Mouse (Mus musculus): Measurements from ENCODE around the gene Igfbp7. TPM values are rescaled to one million over a fixed set of nuclear protein-coding genes. Genes with fewer than 3 reads are reported as not detected.

The Igfbp7 gene
- polyA plus RNA-seq, 1 experiment: 4,855 TPM

- TF ChIP-seq POLR2A (IDR thresholded peaks at IDR 0.05; ENCODE audit: low read depth, low read length) (no peak), CTCF (conservative IDR thresholded peaks at IDR 0.05; ENCODE audit: insufficient read depth, insufficient read length, low read depth, low read length) (no peak)
- H3K4me1 ChIP-seq (ENCODE audit: control insufficient read depth, insufficient read depth, low read length): peaks cover 45% of the 10 kb centered on the region
- no peaks in the 10 kb centered on the region for H3K27me3 ChIP-seq (replicated peaks; ENCODE audit: control insufficient read depth, insufficient read depth, low read length)
- peak overlapping the region; percentile 83 for H3K27ac ChIP-seq (ENCODE audit: insufficient read depth, low read depth, low read length)
- 0 out of 2 replicates have a peak, but pooled peaks cover 1% of the 10 kb centered on the region for H3K36me3 ChIP-seq (ENCODE audit: control insufficient read depth, insufficient read depth, low read length)
- no peak overlapping the region for H3K4me3 ChIP-seq (ENCODE audit: insufficient read depth, low read depth, low read length)
- 41% methylated on average over 19 of the region's 19 CpGs for WGBS
- DNase-seq: peak; percentile 73
These were observed 52.3 kb downstream of the Igfbp7 start for GRCm38 (mm10) chr5:77355307-77356265.

DNA sequence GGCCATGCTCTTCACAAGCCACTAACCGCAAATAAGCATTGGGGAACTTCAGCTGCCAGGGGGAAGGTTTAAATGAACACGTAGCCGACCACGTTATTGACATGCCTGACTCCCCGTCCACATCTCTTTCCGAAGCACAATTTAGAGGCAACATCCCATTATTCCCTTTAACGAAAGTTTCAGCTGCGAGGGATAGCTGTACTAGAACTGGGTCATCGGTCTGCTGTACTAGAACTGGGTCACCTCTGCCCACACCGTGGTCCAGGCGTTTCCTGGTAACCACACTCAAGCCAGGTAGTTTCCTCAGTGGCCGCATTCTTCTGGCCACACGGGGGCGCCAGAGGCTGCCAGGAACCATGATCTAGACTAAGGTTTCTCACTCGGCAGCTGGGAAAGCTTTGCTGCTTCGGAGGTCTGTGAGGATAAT is 53.5 kb downstream of the Igfbp7 start:
- peaks cover 3% of the 10 kb centered on the region; the same call in 1 of the 2 replicates for H3K36me3 ChIP-seq (ENCODE audit: control insufficient read depth, insufficient read depth, low read length)
- WGBS: 8% methylated on average over 16 of the region's 16 CpGs
- H3K4me1 ChIP-seq (ENCODE audit: control insufficient read depth, insufficient read depth, low read length): peaks cover 43% of the 10 kb centered on the region
- TF ChIP-seq POLR2A (IDR thresholded peaks at IDR 0.05; ENCODE audit: low read depth, low read length): no peak
- peak; percentile 93 for TF ChIP-seq CTCF (conservative IDR thresholded peaks at IDR 0.05; ENCODE audit: insufficient read depth, insufficient read length, low read depth, low read length)
- peak; percentile 95 for DNase-seq
- H3K27ac ChIP-seq (ENCODE audit: insufficient read depth, low read depth, low read length): peak overlapping the region; percentile 59
- no peaks in the 10 kb centered on the region for H3K27me3 ChIP-seq (replicated peaks; ENCODE audit: control insufficient read depth, insufficient read depth, low read length)
- H3K4me3 ChIP-seq (ENCODE audit: insufficient read depth, low read depth, low read length): no peak overlapping the region

- peak overlapping the region; percentile 36; the same call in 1 of the 2 replicates for H3K27ac ChIP-seq (ENCODE audit: insufficient read depth, low read depth, low read length)
- no peaks in the 10 kb centered on the region for H3K27me3 ChIP-seq (replicated peaks; ENCODE audit: control insufficient read depth, insufficient read depth, low read length)
- H3K4me3 ChIP-seq (ENCODE audit: insufficient read depth, low read depth, low read length): no peak overlapping the region
- 31% methylated on average over 9 of the region's 9 CpGs for WGBS
- H3K4me1 ChIP-seq (ENCODE audit: control insufficient read depth, insufficient read depth, low read length): peaks cover 29% of the 10 kb centered on the region
- DNase-seq: peak; percentile 77
- TF ChIP-seq POLR2A (IDR thresholded peaks at IDR 0.05; ENCODE audit: low read depth, low read length): no peak
- no peak for TF ChIP-seq CTCF (conservative IDR thresholded peaks at IDR 0.05; ENCODE audit: insufficient read depth, insufficient read length, low read depth, low read length)
- peaks cover 13% of the 10 kb centered on the region for H3K36me3 ChIP-seq (ENCODE audit: control insufficient read depth, insufficient read depth, low read length)
These were observed 56.1 kb downstream of the Igfbp7 start for GRCm38 (mm10) chr5:77351691-77352090.

- 88% methylated on average over 15 of the region's 15 CpGs for WGBS
- peaks cover 17% of the 10 kb centered on the region for H3K36me3 ChIP-seq (ENCODE audit: control insufficient read depth, insufficient read depth, low read length)
- no peak for TF ChIP-seq CTCF (conservative IDR thresholded peaks at IDR 0.05; ENCODE audit: insufficient read depth, insufficient read length, low read depth, low read length)
- no peak for TF ChIP-seq POLR2A (IDR thresholded peaks at IDR 0.05; ENCODE audit: low read depth, low read length)
- peaks cover 17% of the 10 kb centered on the region for H3K4me1 ChIP-seq (ENCODE audit: control insufficient read depth, insufficient read depth, low read length)
- no peaks in the 10 kb centered on the region for H3K27me3 ChIP-seq (replicated peaks; ENCODE audit: control insufficient read depth, insufficient read depth, low read length)
- H3K27ac ChIP-seq (ENCODE audit: insufficient read depth, low read depth, low read length): no peak overlapping the region
- no peak overlapping the region for H3K4me3 ChIP-seq (ENCODE audit: insufficient read depth, low read depth, low read length)
- DNase-seq: no peak
These were observed 57.7 kb downstream of the Igfbp7 start for GRCm38 (mm10) chr5:77349971-77350658.

DNA sequence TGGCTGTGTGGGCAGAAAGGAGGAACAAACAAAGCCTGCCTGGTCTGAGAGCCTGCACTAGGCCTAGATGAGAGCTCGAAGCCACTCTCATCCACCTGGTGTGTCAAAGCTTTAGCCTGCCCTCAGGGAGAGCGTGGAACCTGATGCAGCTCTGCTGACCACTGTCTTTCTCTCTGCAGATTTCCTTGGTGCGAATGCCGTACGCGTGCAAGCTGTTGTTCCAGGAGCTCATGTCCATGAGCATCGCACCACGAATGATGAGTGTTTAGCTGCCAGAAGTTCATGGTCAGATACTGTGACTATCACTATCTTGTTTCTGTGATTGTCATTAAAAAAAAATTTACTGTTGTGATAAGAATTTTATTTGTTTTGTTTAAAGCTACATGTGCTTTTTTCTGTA is 58.9 kb downstream of the Igfbp7 start:
- 83% methylated on average over 8 of the region's 8 CpGs for WGBS
- Histone ChIP-seq H3K27me3 (replicated peaks; ENCODE audit: control insufficient read depth, insufficient read depth, low read length) (no peaks in the 10 kb centered on the region), H3K27ac (ENCODE audit: insufficient read depth, low read depth, low read length) (no peak overlapping the region), H3K36me3 (ENCODE audit: control insufficient read depth, insufficient read depth, low read length) (peaks cover 20% of the 10 kb centered on the region), H3K4me1 (ENCODE audit: control insufficient read depth, insufficient read depth, low read length) (peaks cover 8% of the 10 kb centered on the region; the same call in 1 of the 2 replicates), H3K4me3 (ENCODE audit: insufficient read depth, low read depth, low read length) (no peak overlapping the region)
- TF ChIP-seq CTCF (conservative IDR thresholded peaks at IDR 0.05; ENCODE audit: insufficient read depth, insufficient read length, low read depth, low read length): no peak
- no peak for TF ChIP-seq POLR2A (IDR thresholded peaks at IDR 0.05; ENCODE audit: low read depth, low read length)
- DNase-seq: no peak

DNA sequence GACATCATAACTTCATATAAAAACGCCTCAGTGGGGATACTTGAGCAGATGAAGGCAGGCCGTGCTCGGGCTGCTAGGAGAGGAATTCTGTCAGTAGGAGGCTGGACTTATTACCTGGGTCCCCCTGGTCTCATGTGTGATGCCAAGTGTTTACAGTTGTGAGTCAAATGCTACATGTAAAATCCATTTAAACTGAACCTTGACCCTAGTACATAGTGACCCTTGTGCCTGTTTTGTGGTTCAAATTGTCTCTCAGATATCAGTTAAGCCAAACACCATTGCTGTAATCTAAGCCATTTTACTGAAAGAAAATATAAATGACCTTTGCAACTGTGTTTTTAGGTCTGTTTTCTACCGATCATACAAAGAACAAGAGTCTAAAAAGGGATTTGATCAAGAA is 67.8 kb downstream of the Igfbp7 start:
- no peak overlapping the region for H3K4me3 ChIP-seq (ENCODE audit: insufficient read depth, low read depth, low read length)
- no peaks in the 10 kb centered on the region for H3K27me3 ChIP-seq (replicated peaks; ENCODE audit: control insufficient read depth, insufficient read depth, low read length)
- WGBS: 83% methylated on average over 4 of the region's 4 CpGs
- no peak for DNase-seq
- no peaks in the 10 kb centered on the region for H3K4me1 ChIP-seq (ENCODE audit: control insufficient read depth, insufficient read depth, low read length)
- H3K36me3 ChIP-seq (ENCODE audit: control insufficient read depth, insufficient read depth, low read length): peaks cover 14% of the 10 kb centered on the region
- no peak overlapping the region for H3K27ac ChIP-seq (ENCODE audit: insufficient read depth, low read depth, low read length)
- TF ChIP-seq POLR2A (IDR thresholded peaks at IDR 0.05; ENCODE audit: low read depth, low read length) (no peak), CTCF (conservative IDR thresholded peaks at IDR 0.05; ENCODE audit: insufficient read depth, insufficient read length, low read depth, low read length) (no peak)

- 54% methylated on average over 5 of the region's 5 CpGs for WGBS
- H3K4me1 ChIP-seq (ENCODE audit: control insufficient read depth, insufficient read depth, low read length): no peaks in the 10 kb centered on the region
- no peaks in the 10 kb centered on the region for H3K27me3 ChIP-seq (replicated peaks; ENCODE audit: control insufficient read depth, insufficient read depth, low read length)
- peak; percentile 45 for TF ChIP-seq CTCF (conservative IDR thresholded peaks at IDR 0.05; ENCODE audit: insufficient read depth, insufficient read length, low read depth, low read length)
- TF ChIP-seq POLR2A (IDR thresholded peaks at IDR 0.05; ENCODE audit: low read depth, low read length): no peak
- no peak overlapping the region for H3K27ac ChIP-seq (ENCODE audit: insufficient read depth, low read depth, low read length)
- H3K36me3 ChIP-seq (ENCODE audit: control insufficient read depth, insufficient read depth, low read length): peaks cover 12% of the 10 kb centered on the region
- H3K4me3 ChIP-seq (ENCODE audit: insufficient read depth, low read depth, low read length): no peak overlapping the region
- no peak for DNase-seq
These were observed 77.7 kb downstream of the Igfbp7 start for GRCm38 (mm10) chr5:77330154-77330553.
